Mouse (Mus musculus): ENCODE results near the gene Ddx4.

Gene Ddx4

DNA sequence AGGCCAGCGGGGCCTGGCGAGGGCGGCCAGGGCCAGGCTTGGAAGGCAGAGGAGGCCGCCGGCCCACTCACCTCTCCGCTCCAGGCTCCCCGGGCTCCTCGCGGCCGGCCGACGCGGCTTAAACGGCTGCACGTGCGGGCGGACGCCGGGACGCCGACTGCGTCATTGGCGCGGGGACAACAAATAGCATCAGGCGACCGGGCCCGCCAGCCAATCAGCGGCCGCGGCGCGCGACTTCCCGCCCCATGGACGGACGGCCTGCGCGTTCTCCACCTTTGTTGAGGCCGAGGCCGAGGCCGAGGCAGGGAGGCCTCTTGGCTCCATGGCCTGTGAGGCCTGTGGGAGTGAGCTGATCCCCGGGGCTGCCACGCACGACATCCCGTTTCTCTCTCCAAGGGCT is at the start of gene Ddx4:
Gene Ddx4 (minus strand): TSS at position 271 of the 400 bp plus-strand sequence.
- no peak for DNase-seq (ENCODE audit: low spot score)

DNA sequence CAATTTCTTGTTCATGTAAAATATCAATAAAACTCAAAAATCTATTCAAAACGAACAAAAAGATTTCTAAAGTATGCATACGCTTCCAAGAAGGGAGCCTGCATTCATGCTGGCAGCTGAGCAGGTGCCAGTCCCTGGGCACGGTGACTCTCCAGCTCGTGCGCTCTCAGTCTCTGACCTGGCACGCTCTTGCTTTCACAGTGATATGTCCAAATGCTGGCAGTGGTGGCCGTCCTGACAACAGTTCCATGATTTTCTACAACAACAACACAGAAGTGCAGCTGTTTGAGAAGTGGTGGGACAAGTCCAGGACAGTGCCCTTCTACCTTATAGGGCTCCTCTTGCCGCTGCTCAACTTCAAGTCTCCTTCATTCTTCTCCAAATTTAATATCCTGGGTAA is 49.0 kb upstream of the Ddx4 start:
- no peak for DNase-seq (ENCODE audit: low spot score)

DNA sequence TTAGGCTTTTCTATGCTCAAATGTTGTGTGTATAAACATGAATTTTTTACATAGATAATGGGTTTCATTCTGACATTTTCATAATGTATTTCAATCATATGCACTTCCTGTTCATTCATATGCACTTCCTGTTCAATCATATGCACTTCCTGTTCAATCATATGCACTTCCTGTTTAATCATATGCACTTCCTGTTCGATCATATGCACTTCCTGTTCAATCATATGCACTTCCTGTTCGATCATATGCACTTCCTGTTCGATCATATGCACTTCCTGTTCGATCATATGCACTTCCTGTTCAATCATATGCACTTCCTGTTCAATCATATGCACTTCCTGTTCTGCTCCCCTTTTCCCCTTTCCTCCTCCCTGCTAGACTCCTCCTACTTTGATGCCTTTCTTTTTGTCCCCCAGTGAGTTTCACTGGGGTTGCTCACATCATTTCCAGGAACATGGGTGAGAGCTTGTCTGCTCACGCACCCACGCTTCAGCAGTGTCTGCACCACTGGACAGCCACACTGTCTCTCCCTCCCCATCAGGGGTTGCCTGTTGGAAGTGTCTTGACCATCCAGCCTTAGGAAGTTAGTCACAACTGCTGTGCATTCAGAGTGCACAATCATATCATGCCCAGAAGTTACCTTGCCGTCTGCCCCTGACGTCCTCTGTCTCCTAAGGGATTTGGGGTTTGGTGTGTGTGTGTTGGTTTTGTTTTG is 43.4 kb upstream of the Ddx4 start:
- DNase-seq (ENCODE audit: low spot score), result no peak

DNA sequence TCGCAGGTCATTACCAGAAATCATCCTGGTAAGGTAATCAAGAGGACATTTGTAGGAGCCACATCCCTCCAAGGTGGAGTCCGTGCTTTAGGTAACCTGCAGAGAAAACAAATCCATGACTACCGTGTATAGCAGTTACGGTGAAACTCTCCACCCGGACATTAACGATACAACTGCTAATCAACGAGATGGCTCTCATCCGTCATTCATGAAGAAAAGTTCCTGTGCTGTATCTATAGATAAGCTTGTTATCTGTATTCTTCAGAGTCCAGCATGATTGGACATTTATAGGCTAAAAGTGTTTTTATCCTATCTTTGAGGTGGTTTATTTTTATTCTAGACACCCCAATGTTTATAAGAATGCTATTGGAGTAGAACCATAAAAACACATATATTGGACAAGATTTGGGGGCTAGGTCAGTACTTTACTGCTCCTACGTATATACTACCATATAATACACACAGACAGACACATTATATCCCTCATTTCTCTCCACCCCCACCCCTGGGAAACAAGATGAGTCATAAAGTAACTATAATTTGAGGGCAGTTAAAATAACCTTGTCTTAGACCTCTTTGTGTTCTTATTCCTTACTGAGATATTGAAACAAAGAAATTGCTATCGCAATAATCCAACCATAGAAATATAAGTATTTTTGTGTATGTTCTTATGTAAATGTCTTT is 40.7 kb upstream of the Ddx4 start:
- DNase-seq (ENCODE audit: low spot score), result no peak

DNA sequence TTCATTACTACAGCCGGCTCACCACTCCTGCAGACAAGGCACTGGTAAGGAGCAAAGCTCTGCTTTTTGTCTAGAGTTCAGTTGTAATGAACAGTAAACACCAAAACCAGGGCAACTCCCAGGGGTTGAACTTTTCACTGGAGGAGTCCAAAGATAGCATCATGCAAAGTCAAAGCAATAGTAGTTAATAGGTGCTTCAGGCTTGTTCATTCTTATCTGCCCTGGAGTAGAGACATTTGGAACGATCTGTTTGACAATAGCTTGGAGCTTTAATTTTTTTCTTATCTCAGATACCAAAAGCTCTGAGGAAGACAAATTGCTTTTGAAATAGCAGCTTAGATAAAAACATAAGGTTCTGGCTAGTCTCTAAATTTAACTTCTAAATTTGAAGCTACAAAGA is 33.9 kb upstream of the Ddx4 start:
- no peak for DNase-seq (ENCODE audit: low spot score)

DNA sequence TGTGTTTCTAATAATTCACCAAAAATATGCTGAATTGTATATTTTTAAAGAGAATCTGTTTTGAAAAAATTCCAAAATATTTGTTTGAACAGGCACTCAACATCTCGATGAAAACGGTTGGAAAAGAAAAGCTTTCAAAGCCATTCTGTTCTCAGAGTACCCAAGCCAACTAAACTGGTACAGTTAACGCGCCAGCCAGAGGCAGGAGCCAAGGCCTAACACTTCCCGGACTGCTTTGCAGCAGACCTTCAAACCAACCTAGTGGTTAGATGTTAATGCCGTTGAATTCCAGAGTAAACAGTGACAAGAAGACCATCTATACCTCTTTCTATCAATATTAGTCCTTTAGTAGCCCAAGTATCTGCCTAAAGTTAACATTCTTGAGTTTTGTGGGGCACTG is 31.7 kb upstream of the Ddx4 start:
- no peak for DNase-seq (ENCODE audit: low spot score)

DNA sequence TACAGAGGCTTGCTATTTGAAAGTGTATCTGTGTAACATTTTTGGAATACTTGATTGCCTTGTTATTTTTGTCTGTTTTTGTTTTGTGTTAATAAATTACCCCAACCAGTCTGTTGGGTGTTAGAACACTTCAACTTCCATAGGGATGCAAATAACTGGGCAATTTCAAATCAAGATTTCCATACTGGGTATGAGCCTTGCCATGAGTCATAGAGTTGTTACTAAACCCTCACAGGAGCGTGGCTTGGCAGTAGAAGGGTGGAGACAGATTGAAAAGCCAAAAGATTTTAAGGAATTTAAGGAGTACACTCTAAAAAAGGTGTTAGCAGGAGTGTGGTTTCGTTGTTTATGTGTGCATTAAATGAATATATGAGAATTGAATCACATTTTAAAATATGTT is 31.0 kb upstream of the Ddx4 start:
- DNase-seq (ENCODE audit: low spot score), result no peak

DNA sequence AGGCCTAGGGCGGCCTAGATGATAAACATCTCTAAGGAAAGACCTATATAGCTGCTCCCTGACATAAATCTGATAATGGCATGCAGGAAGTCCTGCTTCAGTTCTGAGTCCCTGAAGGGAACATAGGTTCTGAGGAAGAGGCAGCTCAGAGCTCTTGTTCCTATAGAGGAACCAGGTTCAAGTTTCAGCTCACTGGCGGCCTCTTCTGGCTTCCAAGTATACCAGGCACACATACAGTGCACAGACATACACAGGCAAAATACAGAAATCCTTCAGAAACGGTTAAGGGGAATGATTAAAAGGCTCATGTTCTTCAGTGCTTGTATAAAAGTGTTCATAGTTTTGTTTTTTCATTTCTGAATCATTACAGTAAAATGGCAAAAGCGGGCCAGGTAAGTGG is 25.9 kb upstream of the Ddx4 start:
- DNase-seq (ENCODE audit: low spot score), result no peak

DNA sequence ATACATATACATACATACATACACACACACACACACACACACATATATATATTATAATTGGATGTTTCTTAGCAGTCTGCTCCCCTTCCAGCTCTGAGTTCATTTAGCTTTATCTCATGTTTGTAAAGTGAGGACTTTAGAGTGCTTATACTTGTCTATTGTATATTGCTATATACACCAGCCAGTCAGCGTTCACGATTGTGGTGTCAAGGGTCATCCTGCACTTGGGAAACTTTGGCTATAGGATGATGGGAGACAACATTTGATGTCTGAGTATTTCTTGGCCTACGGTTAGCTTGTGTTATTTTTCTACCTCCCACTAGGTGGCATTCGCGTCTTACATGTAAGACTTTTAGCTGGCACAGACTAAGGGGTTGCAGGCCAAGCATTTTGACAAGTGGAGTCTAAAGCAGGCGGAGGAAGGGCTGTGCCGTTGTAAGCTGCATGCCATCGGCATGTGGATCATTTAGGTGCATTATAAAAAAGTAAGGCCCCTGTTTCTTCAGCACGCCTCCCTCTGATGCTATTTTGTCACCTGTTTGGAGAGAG is 21.7 kb upstream of the Ddx4 start:
- peak; percentile 49 for DNase-seq (ENCODE audit: low spot score)

DNA sequence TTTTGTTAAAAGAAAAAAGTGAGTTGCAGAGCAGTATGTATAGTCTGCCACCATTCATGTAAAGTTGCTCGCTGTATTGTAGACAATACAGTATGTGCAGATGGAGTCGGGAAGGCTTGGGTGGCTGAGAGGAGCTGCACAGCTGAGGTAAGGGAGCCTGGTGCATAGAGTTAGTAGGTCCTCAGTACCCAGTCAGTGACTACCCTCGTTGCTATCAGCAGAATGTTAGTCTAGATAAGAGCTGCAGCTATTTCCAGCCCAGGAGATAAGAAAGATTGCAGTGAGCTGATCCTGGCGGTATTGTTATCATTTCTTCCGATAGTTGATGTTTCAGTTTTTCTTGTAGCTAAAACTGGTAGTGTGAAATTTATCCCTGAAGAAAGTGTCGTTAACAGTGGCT is 20.5 kb upstream of the Ddx4 start:
- no peak for DNase-seq (ENCODE audit: low spot score)

DNA sequence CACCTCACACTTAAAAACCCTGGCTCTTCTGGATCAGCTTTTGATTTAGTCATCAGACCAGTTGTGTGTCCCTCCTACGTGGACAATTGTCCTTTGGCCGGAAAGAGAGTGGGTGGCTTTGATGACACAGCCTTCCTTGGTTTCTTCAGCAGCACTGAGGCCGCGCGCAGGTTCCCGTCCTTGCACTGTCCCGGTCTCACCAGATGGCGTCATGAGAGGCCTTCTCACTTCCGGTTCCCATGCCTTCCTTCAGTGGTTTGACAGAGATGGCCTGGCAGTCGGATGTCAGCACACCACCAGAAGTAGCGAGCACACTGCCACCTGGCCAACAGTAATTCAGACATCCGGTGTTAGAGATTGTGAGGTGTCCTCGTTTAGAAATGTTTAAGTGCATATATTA is 19.4 kb upstream of the Ddx4 start:
- no peak for DNase-seq (ENCODE audit: low spot score)

DNA sequence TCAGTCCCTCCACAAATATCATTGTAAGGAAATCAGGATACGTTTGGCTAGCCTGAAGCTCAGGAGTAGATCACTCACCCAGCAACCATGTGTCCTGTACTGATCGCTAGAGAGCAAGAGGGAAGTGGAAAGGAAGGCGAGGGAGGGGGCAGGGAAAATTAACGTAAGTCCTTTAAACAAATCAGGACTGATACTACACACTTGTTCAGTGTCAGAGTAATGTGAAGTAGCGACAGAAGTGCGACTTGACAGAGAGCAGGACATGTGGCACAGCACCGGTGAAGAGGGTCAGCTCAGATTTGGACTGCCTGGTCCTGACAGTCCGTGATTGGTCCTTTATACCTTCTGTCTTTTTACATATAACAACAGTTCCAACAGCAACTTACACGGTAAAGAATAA is 14.9 kb upstream of the Ddx4 start:
- DNase-seq (ENCODE audit: low spot score), result no peak

DNA sequence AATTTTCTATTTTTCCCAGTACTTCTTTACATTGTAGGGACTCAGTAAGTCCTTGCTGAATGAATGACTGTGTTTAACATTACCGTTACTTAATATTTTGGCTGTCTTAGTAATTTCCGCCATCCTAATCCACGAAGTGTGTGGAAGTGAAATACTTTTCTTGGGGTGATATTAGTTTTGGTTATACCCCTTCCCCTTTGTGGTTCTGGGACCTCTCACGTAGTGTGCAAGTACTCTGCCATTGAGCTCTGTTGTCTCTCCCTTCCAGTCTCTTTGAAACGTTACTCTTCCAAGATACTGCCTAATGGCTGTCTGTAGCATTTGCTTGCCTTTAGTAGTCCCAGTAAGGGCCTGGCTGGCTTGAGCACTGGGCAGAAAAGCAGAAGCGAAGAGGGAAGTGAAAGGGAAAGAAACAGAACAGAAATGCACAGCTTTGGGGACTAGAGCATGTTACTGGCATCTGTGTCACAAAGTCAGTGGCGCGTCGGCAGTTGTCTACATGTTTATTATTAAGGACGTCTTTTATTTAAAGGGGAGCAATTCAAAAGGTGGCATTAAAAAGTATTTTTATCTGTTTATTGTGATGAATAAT is 14.3 kb upstream of the Ddx4 start:
- no peak for DNase-seq (ENCODE audit: low spot score)

DNA sequence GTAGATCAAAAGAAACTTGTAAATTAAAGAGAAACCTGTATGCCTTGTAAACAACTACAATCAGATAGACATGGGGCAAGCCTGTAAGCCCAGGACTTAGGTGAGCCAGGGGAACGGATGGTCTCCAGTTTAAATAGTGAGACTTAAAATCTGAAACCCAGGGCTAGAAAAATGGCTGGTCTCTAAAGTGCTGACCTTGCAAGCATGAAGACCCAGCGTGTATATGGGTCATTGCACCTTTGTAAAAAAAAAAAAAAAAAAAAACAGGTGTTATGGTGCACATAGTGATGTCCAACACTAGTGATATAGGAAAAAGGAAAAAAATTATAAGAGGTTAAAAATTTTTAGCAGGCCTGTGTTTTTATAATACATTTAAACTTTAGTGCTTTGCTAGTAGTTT is 9.4 kb upstream of the Ddx4 start:
- no peak for DNase-seq (ENCODE audit: low spot score)

DNA sequence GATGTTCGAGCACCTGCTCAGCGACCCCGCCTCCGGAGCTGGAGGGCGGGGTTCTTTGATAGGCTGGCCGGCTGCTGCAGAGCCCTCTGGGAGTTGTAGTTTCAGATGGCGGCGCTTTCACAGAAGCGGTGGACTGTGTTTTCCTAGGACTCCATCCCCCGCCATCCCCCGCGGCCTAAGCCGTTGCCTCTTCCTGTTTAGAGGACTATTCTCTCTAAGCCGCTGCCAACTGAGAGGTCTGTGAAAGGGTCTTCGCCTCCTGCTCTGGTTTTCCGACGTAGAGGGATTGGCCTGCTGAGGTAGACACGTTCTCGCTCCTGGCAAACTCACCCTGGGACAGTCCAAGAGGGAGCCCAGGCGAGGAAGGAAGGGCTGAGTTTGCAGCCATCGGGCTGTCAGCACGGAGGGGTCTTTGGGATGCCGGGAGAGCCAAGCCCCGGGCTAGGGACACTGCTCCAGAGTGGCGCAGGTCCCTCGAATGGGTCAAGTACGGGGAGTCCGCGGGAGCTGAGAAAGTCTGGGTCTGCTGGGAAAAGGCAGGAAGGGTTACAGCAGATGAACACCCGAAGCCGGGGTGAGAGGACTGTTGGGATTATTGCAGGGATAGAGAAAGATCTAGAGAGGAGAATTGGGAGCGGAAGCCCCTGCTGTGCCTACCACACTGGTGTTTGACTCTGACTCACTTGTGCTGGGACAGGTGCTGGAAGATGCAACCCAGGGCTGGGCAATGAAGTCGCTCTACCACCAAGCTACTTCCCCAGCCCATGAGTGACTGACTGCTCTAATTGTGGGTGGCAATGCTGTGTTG is 8.5 kb upstream of the Ddx4 start, which contains the start of gene Slc38a9:
Gene Slc38a9 (plus strand): TSS at position 178 of the 808 bp plus-strand sequence.
- DNase-seq (ENCODE audit: low spot score), result peak; percentile 78

DNA sequence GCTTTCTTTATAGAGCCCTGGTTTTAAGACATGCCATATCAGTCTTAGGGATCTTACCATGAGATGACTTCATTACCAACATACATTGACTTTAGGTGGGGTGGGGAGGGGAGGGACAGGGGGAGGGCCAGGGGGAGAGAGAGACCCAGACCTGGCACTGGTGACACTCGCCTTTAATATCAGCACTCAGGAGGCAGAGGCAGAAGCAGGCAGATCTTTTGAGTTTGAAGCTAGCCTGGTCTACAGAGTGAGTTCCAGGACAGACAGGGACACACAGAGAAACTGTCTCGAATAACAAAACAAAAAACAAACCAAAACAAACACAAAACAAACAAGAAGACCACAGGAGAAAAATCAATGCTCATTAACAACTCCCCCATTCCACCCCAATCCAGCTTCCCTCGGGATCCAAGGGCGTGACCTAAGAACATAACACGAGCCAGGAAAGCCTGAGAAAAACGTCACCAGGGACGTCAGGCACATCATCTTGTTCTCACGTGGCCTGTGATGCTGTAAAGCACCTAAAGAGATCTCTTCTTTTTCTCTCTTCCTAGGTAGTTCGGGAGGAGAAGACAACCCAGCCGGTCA is 7.8 kb upstream of the Ddx4 start:
- DNase-seq (ENCODE audit: low spot score), result no peak

DNA sequence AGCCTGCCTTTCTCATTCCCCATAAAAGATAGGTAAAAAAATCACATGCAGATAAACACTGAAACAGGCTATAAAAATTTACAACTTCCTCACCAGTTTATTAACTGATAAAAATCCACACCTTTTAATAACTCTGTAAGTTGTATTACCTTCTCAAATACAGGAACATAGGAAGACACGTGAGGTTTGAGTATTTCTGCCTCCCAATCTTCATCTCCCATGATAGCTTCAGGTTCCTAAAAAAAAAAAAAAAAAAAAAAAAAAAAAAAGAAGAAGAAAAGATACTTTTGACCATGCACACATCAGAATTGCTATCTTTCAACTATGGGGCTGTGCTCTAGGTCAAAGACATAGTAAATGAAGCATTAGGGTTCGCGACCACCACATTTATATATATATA is 1.1 kb downstream of the Ddx4 start:
- no peak for DNase-seq (ENCODE audit: low spot score)

DNA sequence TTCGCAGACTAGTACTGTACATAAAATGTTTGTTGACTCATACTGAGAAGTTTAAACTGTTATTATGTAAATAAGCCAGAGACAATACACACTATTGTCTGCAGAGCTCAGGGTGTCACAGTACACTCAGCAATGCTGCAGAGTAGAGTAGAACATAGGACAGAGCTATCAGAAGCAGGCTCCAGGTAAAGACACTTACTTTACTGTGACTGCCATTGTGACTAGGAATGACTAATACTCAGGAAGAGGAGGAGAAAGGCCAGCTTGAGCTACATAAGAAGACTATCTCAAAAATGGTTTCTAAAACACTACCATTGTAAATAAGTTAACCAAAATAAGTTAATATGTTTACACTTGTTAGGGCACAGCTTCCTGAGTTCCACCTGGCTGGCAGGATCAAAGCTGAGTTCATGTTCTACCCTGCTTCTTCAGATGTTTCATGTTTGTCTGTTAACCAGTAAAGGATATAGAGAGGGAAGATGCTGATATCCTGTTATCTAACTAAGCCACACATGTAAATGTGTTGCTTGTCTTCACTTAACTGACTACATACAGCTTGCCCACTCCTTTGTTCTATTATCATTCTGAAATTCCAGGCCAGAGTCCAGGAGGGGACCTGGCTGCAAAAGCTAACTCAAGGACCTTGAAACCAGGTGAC is 6.6 kb downstream of the Ddx4 start:
- no peak for DNase-seq (ENCODE audit: low spot score)

DNA sequence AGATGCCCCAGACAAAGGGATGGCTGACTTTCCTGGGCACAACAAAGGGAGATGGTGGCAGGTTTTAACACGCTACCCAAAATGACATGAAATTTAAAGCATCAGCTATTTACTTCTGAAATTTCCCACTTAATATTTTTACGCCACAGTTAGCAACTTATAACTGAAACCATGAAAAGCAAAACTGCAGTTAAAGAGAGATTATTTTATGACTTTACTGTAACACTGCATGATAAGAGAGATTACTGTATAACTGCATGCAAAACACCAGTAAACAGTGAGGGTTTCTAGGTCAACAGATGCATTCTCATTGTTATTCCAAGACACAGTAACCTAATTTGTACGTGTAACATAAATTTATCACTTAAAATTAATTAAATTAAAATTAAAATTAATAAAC is 7.3 kb downstream of the Ddx4 start:
- DNase-seq (ENCODE audit: low spot score), result no peak

DNA sequence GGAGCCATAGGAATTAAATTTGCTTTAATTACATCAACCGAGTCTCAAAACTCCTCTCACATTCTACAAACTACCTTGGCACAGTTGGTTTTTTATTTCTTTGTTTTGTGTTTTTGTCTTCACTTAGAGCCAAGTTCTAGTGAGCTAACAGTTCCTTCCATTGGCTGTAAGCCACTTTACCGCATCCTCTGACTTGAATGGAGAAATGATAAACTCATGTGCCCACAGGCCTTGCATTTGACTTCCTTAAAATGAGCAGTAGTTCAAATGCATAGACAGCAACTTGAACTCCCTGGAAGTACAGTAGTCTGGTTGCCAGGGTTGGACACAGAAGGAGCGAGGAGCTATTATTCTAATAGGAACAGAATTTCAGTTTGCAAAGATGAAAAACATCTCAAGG is 9.4 kb downstream of the Ddx4 start:
- DNase-seq (ENCODE audit: low spot score), result no peak

DNA sequence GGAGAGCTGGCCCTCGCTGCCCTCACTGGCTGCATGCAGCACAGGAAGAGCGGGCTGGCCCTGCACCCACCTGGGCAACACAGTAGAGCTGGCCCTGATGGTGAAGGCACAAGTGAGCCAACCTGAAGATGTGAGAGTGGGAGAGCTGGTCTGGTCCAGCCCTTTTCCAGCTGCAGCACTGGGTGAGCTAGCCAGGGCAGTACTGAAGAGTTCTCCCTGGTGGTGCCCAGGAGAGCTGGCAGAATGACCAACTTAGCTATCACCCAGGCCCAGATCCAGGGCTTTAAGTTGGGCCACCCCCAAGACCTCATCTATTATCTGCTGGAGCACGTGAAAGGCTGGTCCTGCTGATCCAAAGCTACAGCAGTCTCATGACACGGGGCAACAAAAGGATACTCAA is 13.2 kb downstream of the Ddx4 start:
- DNase-seq (ENCODE audit: low spot score), result no peak

DNA sequence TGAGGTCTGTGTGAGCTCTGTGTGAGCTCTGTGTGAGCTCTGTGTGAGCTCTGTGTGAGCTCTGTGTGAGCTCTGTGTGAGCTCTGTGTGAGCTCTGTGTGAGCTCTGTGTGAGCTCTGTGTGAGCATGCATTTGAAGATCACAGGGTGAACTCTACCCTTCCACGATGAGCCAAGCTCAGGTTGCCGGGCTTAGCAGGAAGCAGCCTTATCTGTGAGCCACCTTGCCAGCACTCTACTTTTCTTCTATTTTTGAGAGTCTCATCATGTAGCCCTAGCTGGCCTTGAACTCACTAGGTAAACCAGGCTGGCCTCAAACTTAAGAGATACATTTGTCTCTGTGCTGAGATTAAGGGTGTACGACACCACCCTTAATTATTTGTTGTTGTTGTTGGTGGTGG is 15.8 kb downstream of the Ddx4 start:
- DNase-seq (ENCODE audit: low spot score), result no peak

Data from ovary, postnatal 14 days (tissue).